Mouse (Mus musculus) gastrocnemius, postnatal 25 days (tissue): ENCODE measurements around the gene Fam69a. TPM values are rescaled to one million over a fixed set of nuclear protein-coding genes. Genes with fewer than 3 reads are reported as not detected.
"Not testable (repeated sequence)": the region's sequence is repeated elsewhere in the genome, so short reads cannot be mapped to it uniquely, and the experiment has no call there.

Experiments used
- DNase-seq: peaks from one replicate; pipeline ENCODE4 v3.0.0; 2022
- long read RNA-seq, 2 experiments: library from polyadenylated mRNA; stranded (forward); transcript quantifications; one replicate each; pipeline ENCODE4 v2.0.0; 2021
- total RNA-seq, 2 experiments: library from RNA; stranded (reverse); gene quantifications; 1 replicate in 1 of 2; 2 replicates in 1 of 2; pipeline ENCODE4 v1.2.3; 2021

The Fam69a gene
- 10 to 100 TPM; 15.1 to 20.7 TPM for total RNA-seq
- long read RNA-seq, experiment 1, transcript Fam69a-201 (5 exons, 2,721 nt) = major isoform, 32 of 35 reads
- long read RNA-seq, experiment 1, partial matches to known transcripts = 3 of 35 reads
- long read RNA-seq, experiment 1, other reads (novel, unspliced or antisense) = 0 of 35 reads
- long read RNA-seq, experiment 2, transcript Fam69a-201 (5 exons, 2,721 nt) = major isoform, 50 of 54 reads
- long read RNA-seq, experiment 2, partial matches to known transcripts = 1 of 54 reads
- long read RNA-seq, experiment 2, other reads (novel, unspliced or antisense) = 2 of 54 reads

GRCm38 (mm10) chr5:107986967-107987834 lies at the start of gene Fam69a:
TSS of gene Fam69a (minus strand) at chr5:107987085.
- peak; percentile 83 for DNase-seq

DNA sequence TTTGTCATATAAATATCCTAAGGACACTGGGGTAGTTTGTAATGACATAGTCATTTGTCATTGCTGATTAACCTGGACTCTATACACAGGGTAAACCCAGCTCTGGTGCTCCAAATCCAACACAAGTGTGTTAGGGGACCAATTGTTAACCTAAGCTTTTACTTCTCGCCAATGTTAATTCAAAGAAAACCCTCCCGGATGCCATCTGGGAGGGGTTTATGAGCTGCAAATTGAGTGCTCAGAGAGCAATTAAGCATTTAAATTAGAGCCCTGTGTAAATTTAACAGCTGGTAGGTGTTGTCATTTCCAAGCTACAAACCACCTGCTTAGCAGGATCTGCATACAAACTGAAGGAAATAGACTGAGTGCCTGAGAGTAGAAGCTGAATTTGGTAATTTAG lies 48.6 kb upstream of the Fam69a start:
- no peak for DNase-seq

DNA sequence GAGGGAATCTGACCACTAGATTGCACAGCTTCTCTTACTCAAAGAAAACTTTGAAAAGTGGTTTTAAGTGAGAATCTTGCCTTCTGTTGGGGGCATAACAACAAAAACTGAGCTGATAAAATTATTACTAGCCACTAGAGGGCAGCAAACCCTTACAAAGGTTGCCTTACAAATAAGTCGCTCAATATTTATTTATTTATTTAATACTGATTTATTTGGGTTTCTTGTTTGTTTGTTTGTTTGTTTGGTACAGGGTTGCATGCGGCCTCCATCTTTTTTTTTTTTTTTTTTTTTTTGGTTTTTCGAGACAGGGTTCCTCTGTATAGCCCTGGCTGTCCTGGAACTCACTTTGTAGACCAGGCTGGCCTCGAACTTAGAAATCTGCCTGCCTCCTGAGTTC lies 47.3 kb upstream of the Fam69a start:
- DNase-seq = no peak

GRCm38 (mm10) chr5:108031267-108031666 lies 44.4 kb upstream of the Fam69a start:
- DNase-seq = no peak

GRCm38 (mm10) chr5:108029968-108030367 lies 43.1 kb upstream of the Fam69a start:
- no peak for DNase-seq

DNA sequence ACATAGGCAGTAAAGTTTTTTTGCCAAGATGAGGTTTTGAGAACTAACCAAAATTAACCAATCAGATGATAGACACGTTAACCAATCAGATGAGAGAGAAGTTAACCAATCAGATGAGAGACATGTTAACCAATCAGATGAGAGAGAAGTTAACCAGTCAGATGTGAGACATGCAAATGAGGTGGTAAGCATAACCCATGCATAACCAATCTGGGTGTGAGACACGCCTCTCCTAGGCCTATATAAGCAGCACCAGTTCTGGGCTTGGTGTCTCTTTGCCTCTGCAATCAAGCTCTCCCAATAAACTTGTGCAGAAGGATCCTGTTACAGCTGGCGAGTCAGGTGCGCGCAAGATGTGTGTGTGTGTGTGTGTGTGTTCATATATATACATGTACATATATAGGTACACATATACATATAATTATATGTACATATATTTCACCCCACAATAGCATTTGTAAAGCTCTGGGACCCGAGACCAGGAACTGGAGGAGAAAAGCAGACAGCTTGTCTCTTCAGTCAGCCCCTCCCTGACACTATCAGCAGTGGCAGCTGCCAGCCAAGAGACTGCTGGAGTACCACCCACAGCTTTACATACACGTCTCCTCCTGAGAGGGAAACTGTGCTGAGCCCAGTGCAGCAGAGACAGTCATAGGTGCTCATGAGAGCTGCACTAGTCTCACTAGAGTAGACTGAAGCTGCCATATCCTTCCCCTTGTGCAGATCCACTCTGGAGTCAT lies 42.1 kb upstream of the Fam69a start:
- DNase-seq = not testable (repeated sequence)

- no peak for DNase-seq
Observed at GRCm38 (mm10) chr5:108028230-108028629, 41.3 kb upstream of the Fam69a start.

GRCm38 (mm10) chr5:108021346-108021745 lies 34.5 kb upstream of the Fam69a start:
- DNase-seq = no peak

DNA sequence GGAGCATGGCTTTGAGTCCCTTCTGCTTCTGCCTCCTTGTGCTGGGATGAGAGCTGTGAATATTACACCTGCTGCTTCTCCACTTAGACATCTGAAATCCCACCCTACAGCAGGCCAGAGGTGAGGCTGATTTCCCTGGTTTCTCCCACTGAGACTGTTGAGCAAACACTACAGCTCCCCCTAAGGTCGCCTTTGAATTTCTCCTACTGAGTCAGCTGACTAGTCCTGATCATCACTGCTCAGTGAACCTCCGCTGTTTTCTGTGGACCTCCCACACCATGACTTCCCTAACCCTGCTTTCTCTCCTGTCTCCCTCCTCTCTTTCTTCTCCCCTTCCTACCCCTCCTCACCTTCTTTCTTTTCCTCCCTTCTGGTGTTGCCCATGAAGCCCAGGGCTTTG lies 32.5 kb upstream of the Fam69a start:
- DNase-seq = no peak

DNA sequence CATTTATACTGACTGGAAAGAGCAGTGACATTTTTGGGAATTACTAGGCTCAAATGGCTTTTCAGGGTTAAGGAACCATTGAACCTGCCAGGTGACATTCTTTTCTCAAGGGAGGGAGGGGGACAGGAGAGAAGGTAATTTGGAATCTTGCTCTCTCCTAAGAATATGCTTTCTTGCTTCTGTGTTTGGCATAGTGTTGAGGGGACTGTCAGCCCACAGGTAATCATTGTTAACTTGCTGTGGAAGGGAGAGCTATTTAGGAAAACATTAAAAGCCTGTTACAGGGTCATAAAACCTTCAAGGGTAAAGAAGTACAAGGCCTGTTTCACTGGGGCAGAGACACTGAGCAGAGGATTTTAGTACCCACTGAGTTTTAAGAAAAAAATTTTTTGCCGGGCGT lies 30.3 kb upstream of the Fam69a start:
- DNase-seq = no peak

DNA sequence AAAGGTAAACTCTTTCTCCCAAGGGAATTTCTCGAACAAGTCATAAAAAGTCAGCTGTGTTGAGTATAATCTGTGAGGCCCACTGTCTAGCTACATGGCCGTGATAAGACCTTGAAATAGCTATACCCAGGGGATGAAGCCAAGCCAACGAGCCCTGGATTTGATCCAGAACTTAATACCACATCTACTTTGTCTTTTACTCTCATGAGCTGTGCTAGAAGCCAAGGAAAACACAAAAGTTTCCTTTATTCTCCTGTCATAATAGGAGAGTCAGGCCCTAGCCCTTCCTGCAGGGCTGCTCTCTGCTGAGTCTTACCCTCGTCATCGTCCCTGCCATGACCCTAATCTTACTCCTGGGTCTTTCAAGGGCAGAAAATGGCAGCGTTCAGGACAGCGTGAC lies 28.5 kb upstream of the Fam69a start:
- DNase-seq = no peak

DNA sequence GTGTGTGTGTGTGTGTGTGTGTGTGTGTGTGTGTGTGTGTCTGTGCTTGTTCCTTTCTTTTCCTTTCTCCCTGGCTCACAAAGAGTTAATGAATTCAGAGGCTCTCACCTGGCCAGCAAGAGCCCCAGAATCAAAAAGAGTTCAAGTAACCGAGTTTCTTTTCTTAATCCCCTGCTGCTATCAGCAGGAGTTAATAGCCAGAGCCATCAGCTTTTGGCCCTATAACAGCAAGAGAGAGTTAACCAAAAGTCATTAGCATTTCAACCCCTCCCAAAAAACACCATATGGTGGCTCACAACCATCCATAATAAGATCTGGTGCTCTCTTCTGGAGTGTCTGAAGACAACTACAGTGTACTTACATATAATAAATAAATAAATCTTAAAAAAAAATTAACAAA lies 27.3 kb upstream of the Fam69a start:
- DNase-seq = no peak

GRCm38 (mm10) chr5:108009721-108010120 lies 22.8 kb upstream of the Fam69a start:
- DNase-seq = no peak

DNA sequence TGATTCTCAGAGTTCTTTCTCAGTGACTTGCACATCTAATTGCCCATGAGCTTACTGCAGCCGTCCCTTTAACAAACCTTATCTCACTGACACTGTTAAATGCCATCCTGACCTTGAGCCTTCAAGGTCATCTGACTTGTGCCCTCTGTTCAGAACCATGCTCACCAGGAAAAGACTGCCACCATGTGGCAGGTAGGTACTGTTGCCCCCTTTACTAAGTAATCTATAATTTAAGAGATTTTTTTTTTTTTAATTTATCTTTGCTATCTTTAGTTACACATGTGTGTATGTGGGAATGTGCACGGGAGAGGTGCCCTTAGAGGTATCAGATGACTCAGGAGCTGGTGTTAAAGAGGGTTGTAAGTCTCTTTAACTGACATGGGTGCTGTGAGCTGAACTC lies 18.2 kb upstream of the Fam69a start:
- no peak for DNase-seq

DNA sequence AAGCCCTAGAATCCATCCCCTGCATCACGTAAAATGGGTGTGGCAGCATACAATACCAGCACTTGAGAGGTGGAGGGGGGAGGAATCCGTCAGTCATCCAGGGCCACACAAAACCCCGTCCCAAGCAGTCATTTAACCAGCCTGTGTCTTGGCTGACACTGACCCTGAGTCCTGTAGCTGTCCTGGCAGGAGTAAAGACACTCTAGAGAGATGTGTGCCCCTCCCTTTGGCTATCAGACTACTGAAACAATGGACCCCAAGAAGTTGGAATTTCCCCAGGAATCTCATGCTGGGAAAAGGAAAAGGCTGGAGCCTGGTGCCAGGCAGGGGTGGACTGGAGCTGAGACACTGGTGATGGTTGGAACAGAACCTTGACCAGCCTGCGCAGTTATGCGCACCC lies 15.8 kb upstream of the Fam69a start:
- DNase-seq = no peak

- peak; percentile 44 for DNase-seq
Observed at GRCm38 (mm10) chr5:108000776-108001548, 14.1 kb upstream of the Fam69a start.

- peak; percentile 87 for DNase-seq
Observed at GRCm38 (mm10) chr5:107997717-107998116, 10.8 kb upstream of the Fam69a start.

- DNase-seq = no peak
Observed at GRCm38 (mm10) chr5:107995936-107996335, 9.1 kb upstream of the Fam69a start.

DNA sequence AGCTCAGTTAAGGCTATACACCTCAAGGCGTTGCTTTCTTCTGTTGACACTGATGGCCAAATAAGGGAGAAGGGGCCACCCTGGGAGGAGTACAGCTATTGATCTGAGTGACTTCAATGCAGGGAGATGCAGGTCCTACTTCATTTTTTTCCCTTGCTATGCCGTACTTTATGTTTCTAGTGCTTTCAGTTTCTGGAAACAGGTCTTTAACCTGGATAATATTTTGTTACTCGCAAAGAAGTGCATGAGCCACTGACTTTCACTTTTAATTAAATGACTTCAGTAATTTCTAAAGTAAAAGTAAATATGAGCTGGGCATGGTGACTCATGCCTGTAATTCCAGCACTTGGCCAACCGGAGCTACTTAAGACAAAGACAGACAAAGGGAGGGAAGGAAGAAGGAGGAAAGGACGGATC lies 958 bp upstream of the Fam69a start:
- DNase-seq = no peak

DNA sequence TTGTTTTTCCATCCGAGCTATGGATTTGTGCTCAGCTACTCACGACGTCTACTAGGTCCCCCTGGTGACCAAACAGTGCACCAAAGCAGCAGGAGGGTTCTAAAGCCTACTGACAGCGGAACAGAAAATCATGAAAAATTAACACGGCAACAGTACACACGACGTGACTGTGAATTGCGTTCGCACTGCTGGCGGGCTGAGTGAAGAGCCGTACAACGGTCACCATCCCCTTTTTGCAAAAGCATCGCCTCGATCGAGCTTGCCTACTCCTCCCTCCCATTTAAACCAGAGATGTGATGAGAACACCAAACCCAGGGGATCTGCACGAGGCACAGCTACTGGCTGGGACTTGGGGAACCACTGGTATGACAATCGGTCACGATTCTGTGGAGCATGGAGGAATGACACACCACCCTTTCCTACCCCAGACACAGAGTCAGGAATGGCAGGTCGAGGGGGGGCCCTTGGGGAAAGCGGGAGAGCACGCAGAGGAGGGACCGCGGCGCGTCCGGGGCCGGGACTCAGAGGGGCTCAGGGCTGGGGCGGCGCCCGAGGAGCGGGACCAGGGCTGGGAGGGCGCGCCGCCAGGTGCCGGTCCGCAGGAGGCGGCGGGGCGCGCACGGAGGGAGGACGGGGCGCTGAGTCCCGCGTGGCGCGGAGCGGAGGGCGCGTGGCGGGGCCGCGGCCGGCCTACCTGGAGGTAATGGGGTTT lies 474 bp downstream of the Fam69a start:
- peak; percentile 49 for DNase-seq

GRCm38 (mm10) chr5:107983946-107984345 lies 2.9 kb downstream of the Fam69a start:
- DNase-seq = no peak
